Mouse (Mus musculus): ENCODE data around the gene Id3. TPM values are rescaled to one million over a fixed set of nuclear protein-coding genes. Genes with fewer than 3 reads are reported as not detected.

Gene Id3
- polyA plus RNA-seq, 1 experiment: 9.6 TPM

GRCm38 (mm10) chr4:136179456-136179855 is 36.2 kb downstream of the Id3 start:
- TF ChIP-seq POLR2A (IDR thresholded peaks at IDR 0.05; ENCODE audit: insufficient read depth, low read length) (no peak), EP300 (IDR thresholded peaks at IDR 0.05; ENCODE audit: insufficient read depth, low read depth, low read length) (no peak), CTCF (IDR thresholded peaks at IDR 0.05; ENCODE audit: low read depth, low read length) (no peak)
- H3K4me3 ChIP-seq (ENCODE audit: low read depth, low read length): no peak overlapping the region
- H3K9ac ChIP-seq (ENCODE audit: low read depth, poor library complexity, severe bottlenecking): no peak overlapping the region
- no peaks in the 10 kb centered on the region for H3K27me3 ChIP-seq (ENCODE audit: control insufficient read depth, insufficient read depth, low read length, poor library complexity, severe bottlenecking)
- no peaks in the 10 kb centered on the region for H3K9me3 ChIP-seq (replicated peaks; ENCODE audit: control insufficient read depth, insufficient read depth, low read length, poor library complexity, severe bottlenecking)
- no peaks in the 10 kb centered on the region for H3K36me3 ChIP-seq (ENCODE audit: control insufficient read depth, insufficient read depth, low read length, poor library complexity, severe bottlenecking)
- H3K27ac ChIP-seq (ENCODE audit: insufficient read depth, low read length): peak overlapping the region; percentile 74
- H3K4me1 ChIP-seq (ENCODE audit: control insufficient read depth, insufficient read depth, low read length): peaks cover 16% of the 10 kb centered on the region

- H3K4me3 ChIP-seq (ENCODE audit: low read depth, low read length): peak overlapping the region; percentile 70
- H3K4me1 ChIP-seq (ENCODE audit: control insufficient read depth, insufficient read depth, low read length): peaks cover 12% of the 10 kb centered on the region
- TF ChIP-seq EP300 (IDR thresholded peaks at IDR 0.05; ENCODE audit: insufficient read depth, low read depth, low read length) (peak; percentile 72; the same call in 1 of the 2 replicates), CTCF (IDR thresholded peaks at IDR 0.05; ENCODE audit: low read depth, low read length) (peak; percentile 90), POLR2A (IDR thresholded peaks at IDR 0.05; ENCODE audit: insufficient read depth, low read length) (peak; percentile 8)
- no peaks in the 10 kb centered on the region for H3K36me3 ChIP-seq (ENCODE audit: control insufficient read depth, insufficient read depth, low read length, poor library complexity, severe bottlenecking)
- H3K9ac ChIP-seq (ENCODE audit: low read depth, poor library complexity, severe bottlenecking): no peak overlapping the region
- peak overlapping the region; percentile 74 for H3K27ac ChIP-seq (ENCODE audit: insufficient read depth, low read length)
- H3K27me3 ChIP-seq (ENCODE audit: control insufficient read depth, insufficient read depth, low read length, poor library complexity, severe bottlenecking): no peaks in the 10 kb centered on the region
- H3K9me3 ChIP-seq (replicated peaks; ENCODE audit: control insufficient read depth, insufficient read depth, low read length, poor library complexity, severe bottlenecking): no peaks in the 10 kb centered on the region
Observed at GRCm38 (mm10) chr4:136179998-136180397, 36.7 kb downstream of the Id3 start.

GRCm38 (mm10) chr4:136180408-136181330 is 37.4 kb downstream of the Id3 start:
- Histone ChIP-seq H3K36me3 (ENCODE audit: control insufficient read depth, insufficient read depth, low read length, poor library complexity, severe bottlenecking) (no peaks in the 10 kb centered on the region), H3K4me1 (ENCODE audit: control insufficient read depth, insufficient read depth, low read length) (peaks cover 12% of the 10 kb centered on the region), H3K9me3 (replicated peaks; ENCODE audit: control insufficient read depth, insufficient read depth, low read length, poor library complexity, severe bottlenecking) (no peaks in the 10 kb centered on the region), H3K27ac (ENCODE audit: insufficient read depth, low read length) (peak overlapping the region; percentile 51; the same call in 1 of the 2 replicates), H3K9ac (ENCODE audit: low read depth, poor library complexity, severe bottlenecking) (peak overlapping the region; percentile 41), H3K27me3 (ENCODE audit: control insufficient read depth, insufficient read depth, low read length, poor library complexity, severe bottlenecking) (no peaks in the 10 kb centered on the region), H3K4me3 (ENCODE audit: low read depth, low read length) (peak overlapping the region; percentile 70)
- TF ChIP-seq CTCF (IDR thresholded peaks at IDR 0.05; ENCODE audit: low read depth, low read length) (no peak), EP300 (IDR thresholded peaks at IDR 0.05; ENCODE audit: insufficient read depth, low read depth, low read length) (no peak), POLR2A (IDR thresholded peaks at IDR 0.05; ENCODE audit: insufficient read depth, low read length) (no peak)

- Histone ChIP-seq H3K4me1 (ENCODE audit: control insufficient read depth, insufficient read depth, low read length) (peaks cover 7% of the 10 kb centered on the region), H3K9me3 (replicated peaks; ENCODE audit: control insufficient read depth, insufficient read depth, low read length, poor library complexity, severe bottlenecking) (no peaks in the 10 kb centered on the region), H3K36me3 (ENCODE audit: control insufficient read depth, insufficient read depth, low read length, poor library complexity, severe bottlenecking) (no peaks in the 10 kb centered on the region), H3K9ac (ENCODE audit: low read depth, poor library complexity, severe bottlenecking) (peak overlapping the region; percentile 41), H3K27me3 (ENCODE audit: control insufficient read depth, insufficient read depth, low read length, poor library complexity, severe bottlenecking) (no peaks in the 10 kb centered on the region), H3K4me3 (ENCODE audit: low read depth, low read length) (peak overlapping the region; percentile 70), H3K27ac (ENCODE audit: insufficient read depth, low read length) (no peak overlapping the region; the same call in 1 of the 2 replicates)
- TF ChIP-seq EP300 (IDR thresholded peaks at IDR 0.05; ENCODE audit: insufficient read depth, low read depth, low read length) (no peak), CTCF (IDR thresholded peaks at IDR 0.05; ENCODE audit: low read depth, low read length) (no peak), POLR2A (IDR thresholded peaks at IDR 0.05; ENCODE audit: insufficient read depth, low read length) (no peak)
Observed at GRCm38 (mm10) chr4:136181367-136181766, 38.1 kb downstream of the Id3 start.

GRCm38 (mm10) chr4:136185375-136185774 is 42.1 kb downstream of the Id3 start:
- TF ChIP-seq CTCF (IDR thresholded peaks at IDR 0.05; ENCODE audit: low read depth, low read length) (no peak), POLR2A (IDR thresholded peaks at IDR 0.05; ENCODE audit: insufficient read depth, low read length) (no peak)
- Histone ChIP-seq H3K27ac (ENCODE audit: insufficient read depth, low read length) (no peak overlapping the region), H3K27me3 (ENCODE audit: control insufficient read depth, insufficient read depth, low read length, poor library complexity, severe bottlenecking) (no peaks in the 10 kb centered on the region), H3K9ac (ENCODE audit: low read depth, poor library complexity, severe bottlenecking) (no peak overlapping the region), H3K4me1 (ENCODE audit: control insufficient read depth, insufficient read depth, low read length) (no peaks in the 10 kb centered on the region), H3K36me3 (ENCODE audit: control insufficient read depth, insufficient read depth, low read length, poor library complexity, severe bottlenecking) (no peaks in the 10 kb centered on the region), H3K4me3 (ENCODE audit: low read depth, low read length) (no peak overlapping the region), H3K9me3 (replicated peaks; ENCODE audit: control insufficient read depth, insufficient read depth, low read length, poor library complexity, severe bottlenecking) (no peaks in the 10 kb centered on the region)

- no peaks in the 10 kb centered on the region for H3K36me3 ChIP-seq (ENCODE audit: control insufficient read depth, insufficient read depth, low read length, poor library complexity, severe bottlenecking)
- H3K27ac ChIP-seq (ENCODE audit: insufficient read depth, low read length): no peak overlapping the region
- H3K9ac ChIP-seq (ENCODE audit: low read depth, poor library complexity, severe bottlenecking): no peak overlapping the region
- H3K27me3 ChIP-seq (ENCODE audit: control insufficient read depth, insufficient read depth, low read length, poor library complexity, severe bottlenecking): no peaks in the 10 kb centered on the region
- no peak overlapping the region for H3K4me3 ChIP-seq (ENCODE audit: low read depth, low read length)
- no peaks in the 10 kb centered on the region for H3K4me1 ChIP-seq (ENCODE audit: control insufficient read depth, insufficient read depth, low read length)
- H3K9me3 ChIP-seq (replicated peaks; ENCODE audit: control insufficient read depth, insufficient read depth, low read length, poor library complexity, severe bottlenecking): no peaks in the 10 kb centered on the region
- no peak for TF ChIP-seq EP300 (IDR thresholded peaks at IDR 0.05; ENCODE audit: insufficient read depth, low read depth, low read length)
- no peak for TF ChIP-seq POLR2A (IDR thresholded peaks at IDR 0.05; ENCODE audit: insufficient read depth, low read length)
- no peak for TF ChIP-seq CTCF (IDR thresholded peaks at IDR 0.05; ENCODE audit: low read depth, low read length)
Observed at GRCm38 (mm10) chr4:136186315-136186714, 43.0 kb downstream of the Id3 start.

All from ES-Bruce4 (cell line).